Mouse (Mus musculus) ES-E14 (cell line): ENCODE measurements around the gene Mall. TPM values are rescaled to one million over a fixed set of nuclear protein-coding genes. Genes with fewer than 3 reads are reported as not detected.
A peak's percentile ranks its signal among the peaks of the same experiment; 100 is the strongest.

Experiments
- DNase-seq: peaks from one replicate; pipeline ENCODE4 v3.0.0-alpha.2; 2013; ENCODE audit warnings: low read depth, low spot score
- H3K27ac ChIP-seq: 2 replicates; pipeline ENCODE4 v1.5.1; 2012; ENCODE audit warnings: low read depth, mild to moderate bottlenecking, low read length, moderate library complexity, mixed read lengths; ENCODE audit not compliant: poor library complexity, insufficient read depth, severe bottlenecking
- H3K36me3 ChIP-seq: 2 replicates; pipeline ENCODE4 v1.6.1; 2012; ENCODE audit warnings: mild to moderate bottlenecking, low read length, moderate library complexity, mixed read lengths; ENCODE audit not compliant: control insufficient read depth, poor library complexity, insufficient read depth, severe bottlenecking
- H3K4me1 ChIP-seq, 2 experiments: fragments of 150-350 bp in 1 of 2; sonication (generic) in 1 of 2; 2 replicates each; pipeline ENCODE4 v1.6.1; 2012; ENCODE audit warnings: low read length in 2 of 2, mild to moderate bottlenecking in 1 of 2, mixed read lengths in 1 of 2; ENCODE audit not compliant: control insufficient read depth in 2 of 2, insufficient read depth in 2 of 2, poor library complexity in 1 of 2
- H3K4me3 ChIP-seq, 2 experiments: fragments of 150-350 bp in 1 of 2; sonication (generic) in 1 of 2; 2 replicates each; pipeline ENCODE4 v1.5.1; 2012; ENCODE audit warnings: low read length in 2 of 2, low read depth in 1 of 2, mild to moderate bottlenecking in 1 of 2, mixed read lengths in 1 of 2; ENCODE audit not compliant: insufficient read depth in 1 of 2, poor library complexity in 1 of 2, severe bottlenecking in 1 of 2
- H3K9ac ChIP-seq: 2 replicates; pipeline ENCODE4 v1.6.1; 2012; ENCODE audit warnings: low read depth, mild to moderate bottlenecking, low read length, mixed read lengths; ENCODE audit not compliant: poor library complexity, insufficient read depth, severe bottlenecking
- H3K9me3 ChIP-seq: fragments of 150-350 bp; sonication (generic); 2 replicates; pipeline ENCODE4 v1.6.1; 2012; ENCODE audit warnings: low read depth, mild to moderate bottlenecking, low read length; ENCODE audit not compliant: control insufficient read depth, insufficient read depth
- CHD2 ChIP-seq: IDR thresholded peaks from 2 replicates; pipeline ENCODE4 v1.6.1; 2014; ENCODE audit warnings: mild to moderate bottlenecking, low read depth, low read length, inconsistent platforms
- HCFC1 ChIP-seq: IDR thresholded peaks from 2 replicates; pipeline ENCODE4 v1.6.1; 2012; ENCODE audit warnings: low read length, inconsistent platforms, borderline replicate concordance; ENCODE audit not compliant: insufficient read depth
- MAFK ChIP-seq: IDR thresholded peaks from 2 replicates; pipeline ENCODE4 v1.6.1; 2014; ENCODE audit warnings: mild to moderate bottlenecking, low read depth, low read length, inconsistent platforms; ENCODE audit not compliant: insufficient read depth
- ZC3H11A ChIP-seq: IDR thresholded peaks from 2 replicates; pipeline ENCODE4 v1.6.1; 2012; ENCODE audit warnings: low read depth, mild to moderate bottlenecking, inconsistent platforms, low read length, borderline replicate concordance
- ZNF384 ChIP-seq: IDR thresholded peaks from 2 replicates; pipeline ENCODE4 v1.6.1; 2012; ENCODE audit warnings: low read depth, low read length, inconsistent platforms
- in situ Hi-C, 2 experiments: fragments of 600-800 bp; cut with MboI; formaldehyde crosslinking; loops; one replicate each; pipeline ENCODE4 v1.15.1; 2025; ENCODE audit warnings: low sequenced_read_pairs in 2 of 2, inconsistent platforms in 1 of 2; ENCODE audit not compliant: unreplicated experiment in 2 of 2
- total RNA-seq: library from RNA; depleted of rRNA; stranded (reverse); fragments of 300-350 nt; gene quantifications from 2 replicates; pipeline ENCODE4 v1.2.3, GENCODE M21; 2012; rRNA removed

Gene Mall
- total RNA-seq: 0.63 and 0.85 TPM in 2 replicates

DNA sequence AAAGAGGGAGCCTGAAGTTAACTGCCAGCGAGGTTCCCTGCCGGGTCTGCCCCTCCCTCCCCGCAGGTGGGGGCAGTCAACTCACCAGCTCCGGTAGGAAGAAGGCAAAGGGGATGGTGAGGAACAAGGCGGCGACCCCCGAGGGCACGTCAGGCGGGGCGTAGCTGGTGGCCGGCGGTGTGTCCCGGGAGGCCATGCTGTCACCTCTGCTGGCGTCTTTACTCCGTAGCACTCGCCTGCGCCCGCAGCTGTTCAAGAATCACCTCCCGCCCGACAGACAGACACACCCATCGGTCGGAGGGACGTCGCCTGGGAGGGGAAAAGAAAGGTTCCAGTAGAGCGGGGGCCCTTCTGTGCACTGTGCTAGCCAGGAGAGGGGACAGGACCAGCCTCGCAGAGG, at the start of gene Mall:
Gene Mall, minus strand, starts transcription at position 262 of the 400 bp plus-strand sequence.
- Histone ChIP-seq H3K27ac (0 out of 2 replicates have a peak within 1 kb of the TSS, but pooled peaks have one; percentile 13), H3K9ac (no peak within 1 kb of the TSS; the same call in 1 of the 2 replicates)

GRCm38 (mm10) chr2:127778451-127778850, 48.7 kb upstream of the Mall start:
- Histone ChIP-seq H3K9ac (no peak overlapping the region), H3K36me3 (no peaks in the 10 kb centered on the region), H3K9me3 (no peaks in the 10 kb centered on the region), H3K27ac (no peak overlapping the region), H3K4me3 (no peak overlapping the region), H3K4me1 (no peaks in the 10 kb centered on the region; a peak in 1 of 4 replicates)
- no peak for TF ChIP-seq ZNF384
- TF ChIP-seq HCFC1: no peak
- TF ChIP-seq MAFK: no peak
- no peak for TF ChIP-seq CHD2
- TF ChIP-seq ZC3H11A: no peak
- DNase-seq: no peak
- in situ Hi-C loops: no loop called here

More for the DNA sequence above, at the start of gene Mall:
- in situ Hi-C loops: no loop called here
- peak within 1 kb of the TSS; percentile 37 to 56 for H3K4me3 ChIP-seq
- no peak for DNase-seq
- TF ChIP-seq CHD2: no peak
- TF ChIP-seq MAFK: no peak
- no peak for TF ChIP-seq ZNF384
- TF ChIP-seq HCFC1: no peak
- no peak for TF ChIP-seq ZC3H11A
- H3K9me3 ChIP-seq: no peaks in the 10 kb centered on the region
- H3K4me1 ChIP-seq: peaks cover 6 to 22% of the 10 kb centered on the region in 2 experiments; a peak in 3 of 4 replicates
- H3K36me3 ChIP-seq: no peaks in the 10 kb centered on the region

GRCm38 (mm10) chr2:127775013-127775412, 45.3 kb upstream of the Mall start:
- in situ Hi-C loops: no loop called here

DNA sequence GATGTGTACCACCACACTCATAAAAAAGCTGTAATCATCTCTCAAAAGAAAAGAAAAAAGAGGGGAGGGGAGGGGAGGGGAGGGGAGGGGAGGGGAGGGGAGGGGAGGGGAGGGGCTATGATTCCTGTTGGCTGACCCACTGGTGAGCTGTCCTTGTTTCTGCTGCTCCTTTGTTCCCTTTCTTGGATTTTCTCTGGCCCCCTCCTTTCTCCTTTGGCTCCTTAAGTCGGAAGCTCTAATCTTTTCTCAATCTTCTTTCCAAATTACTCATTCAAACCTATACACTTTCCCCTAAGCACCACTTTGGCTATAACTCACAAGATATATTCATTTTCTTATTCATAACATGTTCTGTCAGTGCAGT, 44.8 kb upstream of the Mall start:
- H3K4me1 ChIP-seq: no peaks in the 10 kb centered on the region; a peak in 2 of 4 replicates
- H3K9me3 ChIP-seq: no peaks in the 10 kb centered on the region
- no peak for DNase-seq
- no peak overlapping the region for H3K27ac ChIP-seq
- TF ChIP-seq ZC3H11A (no peak), HCFC1 (no peak), CHD2 (no peak), ZNF384 (no peak), MAFK (no peak)
- in situ Hi-C loops: no loop called here
- no peak overlapping the region for H3K4me3 ChIP-seq
- no peaks in the 10 kb centered on the region for H3K36me3 ChIP-seq
- no peak overlapping the region for H3K9ac ChIP-seq

More at GRCm38 (mm10) chr2:127775013-127775412, 45.3 kb upstream of the Mall start:
- Histone ChIP-seq H3K4me3 (no peak overlapping the region), H3K36me3 (no peaks in the 10 kb centered on the region), H3K4me1 (no peaks in the 10 kb centered on the region; a peak in 2 of 4 replicates), H3K9me3 (no peaks in the 10 kb centered on the region), H3K9ac (no peak overlapping the region), H3K27ac (no peak overlapping the region)
- no peak for DNase-seq
- TF ChIP-seq ZC3H11A (no peak), MAFK (no peak), CHD2 (no peak), HCFC1 (no peak), ZNF384 (no peak)
